Mouse (Mus musculus) fat pad, adult 2 months (tissue): ENCODE results near the gene Dnaaf1.

ENCODE experiments used
- DNase-seq: peaks from one replicate; pipeline ENCODE4 v3.0.0-alpha.2; 2011; ENCODE audit warnings: low read depth, low spot score; ENCODE audit errors: extremely low read depth

Dnaaf1 gene

GRCm38 (mm10) chr8:119569881-119570280 lies 5.2 kb upstream of the Dnaaf1 start:
- no peak for DNase-seq

DNA sequence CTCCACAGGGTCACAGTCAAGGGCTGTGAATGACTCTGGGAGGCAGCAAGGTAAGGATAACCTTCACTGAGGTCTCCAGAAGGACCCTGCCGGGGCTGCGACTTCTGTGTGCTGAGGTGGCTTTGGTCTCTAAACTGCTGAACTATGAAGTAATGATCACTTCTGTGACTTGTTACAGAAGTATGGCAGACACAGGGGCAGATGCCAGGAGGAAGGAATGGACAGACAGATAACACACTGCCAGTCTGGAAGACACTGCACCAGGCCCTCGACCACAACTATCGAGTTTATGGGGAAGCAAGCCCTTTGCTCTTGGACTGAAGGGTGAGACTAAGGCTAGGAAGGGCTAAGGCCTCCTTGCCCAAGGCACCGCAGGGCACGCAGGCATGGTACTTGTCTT lies 3.9 kb upstream of the Dnaaf1 start:
- no peak for DNase-seq

DNA sequence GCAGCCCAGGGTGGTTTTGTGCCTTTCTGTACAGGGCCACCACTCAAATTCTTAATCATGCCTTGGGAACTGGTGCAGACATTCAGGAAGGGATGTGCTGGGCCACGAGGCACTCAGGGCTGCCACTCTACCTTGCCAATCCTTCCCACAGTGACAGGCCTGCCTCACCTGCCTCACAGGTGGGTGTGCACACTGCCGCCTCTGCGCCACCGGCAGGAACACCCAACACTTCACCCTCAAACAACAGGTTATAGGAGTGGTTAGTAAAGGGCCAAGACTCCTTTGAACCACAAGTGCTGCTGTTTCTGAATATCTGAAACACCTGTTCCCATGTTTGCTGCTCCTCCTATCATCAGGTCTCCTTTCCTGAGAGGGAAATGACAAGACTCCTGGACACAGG lies 2.6 kb upstream of the Dnaaf1 start:
- no peak for DNase-seq

- DNase-seq, result no peak
Measured at GRCm38 (mm10) chr8:119575366-119575726, 311 bp downstream of the Dnaaf1 start.

DNA sequence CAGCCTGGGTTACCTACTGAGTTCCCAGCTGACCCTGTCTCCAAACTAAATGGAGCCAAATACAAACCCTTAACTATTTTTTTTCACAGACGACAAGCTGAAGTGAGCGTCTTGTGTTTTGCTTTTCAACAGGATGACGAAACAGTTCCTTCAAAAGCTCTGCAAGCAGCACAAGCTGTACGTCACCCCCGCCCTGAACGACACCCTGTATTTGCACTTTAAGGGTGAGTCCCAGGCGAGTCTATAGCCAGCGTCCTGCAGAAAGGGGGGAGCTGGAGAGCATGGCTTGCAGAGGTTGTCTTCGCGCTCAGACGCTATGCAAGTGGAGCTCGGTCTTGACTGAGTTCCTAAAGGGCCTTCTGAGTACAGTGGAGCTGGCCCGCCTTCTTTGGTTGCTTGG lies 4.1 kb downstream of the Dnaaf1 start:
- no peak for DNase-seq

DNA sequence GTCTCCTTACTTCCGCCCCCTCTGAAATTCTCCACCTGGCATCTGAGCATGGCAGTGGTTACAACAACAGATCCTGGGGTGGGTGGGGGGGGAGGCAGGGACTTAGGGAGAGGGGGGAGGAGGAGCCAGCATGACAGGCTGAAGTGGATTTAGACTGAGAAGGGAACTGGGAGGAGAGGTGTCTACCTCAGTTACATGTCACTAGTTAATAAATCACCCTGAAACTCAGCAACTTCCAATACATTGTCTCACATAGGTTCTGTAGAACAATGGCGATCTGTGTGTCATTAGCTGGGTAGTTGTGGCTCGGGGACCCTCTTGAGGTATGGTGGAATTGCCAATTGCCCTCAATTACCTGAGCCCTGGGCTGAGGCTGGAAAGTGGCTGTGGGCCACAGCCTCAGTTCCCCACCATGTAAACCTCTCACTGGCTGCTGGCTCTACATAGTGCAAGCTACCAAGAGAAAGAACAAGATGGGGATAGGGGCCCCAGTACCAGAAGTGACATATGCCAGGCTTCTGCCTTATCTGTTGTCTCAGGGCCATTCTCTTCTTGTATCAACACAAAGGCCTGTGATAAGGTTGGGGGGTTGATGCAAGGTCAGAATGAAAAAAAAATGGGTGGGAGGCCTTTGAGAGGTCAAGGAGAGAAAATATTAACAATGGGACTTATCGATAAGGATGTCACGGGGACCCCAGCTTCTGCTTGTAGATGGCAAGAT lies 5.6 kb downstream of the Dnaaf1 start:
- DNase-seq, result no peak

DNA sequence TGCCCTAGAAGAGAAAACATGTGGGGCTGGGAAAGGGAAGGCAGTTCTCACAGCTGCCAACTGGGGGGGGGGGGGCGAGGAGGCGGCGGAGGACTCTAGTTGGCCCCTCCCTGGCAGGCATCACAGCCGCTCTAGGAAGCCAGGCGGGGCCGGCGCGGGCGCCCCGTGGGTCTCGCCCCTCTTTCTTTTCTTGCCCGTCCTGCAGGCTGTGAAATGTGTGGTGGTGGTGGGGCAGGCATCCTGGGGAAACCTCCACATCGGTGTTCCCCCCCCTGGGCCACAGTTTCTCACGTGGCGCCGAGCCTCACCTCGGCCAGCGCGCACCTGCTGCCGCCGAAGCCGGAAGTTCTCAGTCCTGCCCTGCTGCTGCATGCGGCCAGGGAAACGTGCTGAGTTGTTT lies 10.9 kb downstream of the Dnaaf1 start:
- DNase-seq, result no peak

DNA sequence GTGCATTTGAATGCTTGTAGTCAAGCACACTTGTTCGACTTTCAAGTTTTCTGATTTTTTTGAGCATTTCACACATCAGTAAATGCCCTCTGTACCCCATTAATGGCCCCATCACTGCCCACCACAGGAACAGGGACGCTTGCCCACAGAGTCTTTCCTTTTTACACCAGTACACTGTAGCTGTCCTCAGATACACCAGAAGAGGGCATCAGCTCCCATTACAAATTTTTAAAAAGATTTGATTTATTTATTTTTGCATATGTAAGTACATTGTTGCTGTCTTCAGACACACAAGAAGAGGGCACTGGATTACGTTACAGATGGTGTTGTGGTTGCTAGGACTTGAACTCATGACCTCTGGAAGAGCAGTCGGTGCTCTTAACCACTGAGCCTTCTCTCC lies 13.3 kb downstream of the Dnaaf1 start:
- no peak for DNase-seq

- DNase-seq, result no peak
Measured at GRCm38 (mm10) chr8:119588844-119589243, 13.8 kb downstream of the Dnaaf1 start.

DNA sequence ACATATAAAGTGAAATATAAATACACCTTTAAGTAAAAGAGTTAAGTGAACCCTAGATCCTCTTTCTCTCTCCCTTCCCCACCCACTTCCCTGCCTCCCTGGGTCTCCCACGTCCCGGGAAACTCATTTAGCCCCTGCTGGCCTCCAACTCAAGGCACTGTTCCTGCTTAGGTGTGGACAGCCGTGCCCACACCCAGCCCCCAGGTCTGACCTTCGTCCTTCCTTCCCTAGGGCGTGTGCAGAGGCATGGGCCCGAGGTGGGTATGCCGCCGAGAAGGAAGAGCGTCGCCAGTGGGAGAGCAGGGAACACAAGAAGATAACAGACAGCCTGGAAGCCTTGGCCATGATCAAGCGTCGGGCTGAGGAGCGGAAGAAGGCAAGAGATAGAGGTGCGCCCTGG lies 15.3 kb downstream of the Dnaaf1 start:
- DNase-seq, result no peak

GRCm38 (mm10) chr8:119591456-119591855 lies 16.4 kb downstream of the Dnaaf1 start:
- DNase-seq, result no peak

DNA sequence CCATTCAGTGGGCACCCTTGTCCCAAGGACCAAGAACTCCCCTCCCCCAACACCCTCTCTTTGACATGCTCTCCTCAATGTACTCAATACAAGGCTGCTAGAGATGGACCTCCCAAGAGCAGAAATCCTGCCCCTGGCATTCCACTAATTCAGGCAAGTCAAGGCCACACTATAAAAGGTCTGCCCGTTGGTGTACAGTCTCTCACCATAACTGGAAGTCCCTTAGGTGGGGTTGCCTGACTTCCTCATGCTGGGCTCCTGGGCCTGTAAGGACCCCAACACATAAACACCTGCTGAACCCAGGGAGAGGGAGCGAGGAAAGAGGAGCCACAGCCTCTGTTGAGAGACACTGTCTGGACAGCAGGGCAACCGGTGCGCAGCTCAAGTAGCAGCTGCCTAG lies 28.7 kb downstream of the Dnaaf1 start:
- no peak for DNase-seq

GRCm38 (mm10) chr8:119604398-119604803 lies 29.4 kb downstream of the Dnaaf1 start:
- no peak for DNase-seq

GRCm38 (mm10) chr8:119604996-119605395 lies 30.0 kb downstream of the Dnaaf1 start, which contains the start of gene Taf1c:
Gene Taf1c, minus strand, starts transcription at chr8:119605222.
- DNase-seq, result peak; percentile 37

GRCm38 (mm10) chr8:119606224-119606623 lies 31.2 kb downstream of the Dnaaf1 start:
- no peak for DNase-seq

DNA sequence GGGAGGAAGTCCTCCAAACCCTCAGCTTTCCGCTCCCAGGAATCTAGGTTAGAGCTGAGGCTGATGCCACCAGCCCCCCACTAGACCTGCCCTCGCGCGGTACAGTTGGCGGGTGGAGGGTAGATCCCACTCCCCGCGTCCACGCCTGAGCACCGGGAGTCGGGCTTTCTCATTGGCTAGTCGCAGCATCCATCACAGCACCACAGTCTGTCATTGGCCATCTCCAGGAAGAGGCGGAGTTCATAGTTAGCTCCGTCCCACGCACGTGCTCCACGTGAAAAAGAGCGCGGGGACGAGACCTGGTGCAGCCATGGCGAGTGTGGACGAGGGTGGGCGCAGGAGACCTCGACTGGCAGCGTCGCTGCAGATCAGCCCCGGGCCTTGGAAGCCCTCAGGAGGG lies 37.4 kb downstream of the Dnaaf1 start, which contains the start of gene Adad2:
Adad2 (plus strand) TSS at position 277 of the 400 bp plus-strand sequence.
- no peak for DNase-seq

GRCm38 (mm10) chr8:119615096-119615495 lies 40.1 kb downstream of the Dnaaf1 start:
- DNase-seq, result no peak

GRCm38 (mm10) chr8:119616358-119616757 lies 41.3 kb downstream of the Dnaaf1 start:
- no peak for DNase-seq

DNA sequence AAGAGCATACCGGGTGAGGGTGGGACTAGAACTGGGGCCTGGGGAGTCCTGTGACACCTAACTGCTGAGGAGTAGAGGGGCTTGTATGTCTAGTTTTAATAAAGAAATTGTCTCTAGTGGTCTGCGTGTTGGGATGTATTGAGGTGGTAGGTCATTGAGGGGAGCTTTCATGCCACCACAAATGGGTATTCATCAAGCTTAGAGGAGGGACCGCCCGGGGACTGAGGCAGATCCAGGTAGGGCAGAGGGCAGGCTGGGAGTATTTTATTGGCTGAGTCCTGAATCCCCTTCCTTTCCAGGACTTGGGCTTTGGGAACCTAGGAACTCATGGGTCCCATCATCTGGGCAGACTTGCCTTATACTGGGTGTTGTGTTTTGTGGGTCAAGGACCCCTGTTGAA lies 41.8 kb downstream of the Dnaaf1 start:
- DNase-seq, result no peak

GRCm38 (mm10) chr8:119617586-119617985 lies 42.6 kb downstream of the Dnaaf1 start:
- DNase-seq, result no peak

- no peak for DNase-seq
Measured at GRCm38 (mm10) chr8:119618887-119619286, 43.9 kb downstream of the Dnaaf1 start.

GRCm38 (mm10) chr8:119620116-119620840 lies 45.2 kb downstream of the Dnaaf1 start:
- no peak for DNase-seq
